ENCODE assay signal across 8 mouse cellular contexts in genomic region chr12:20844873-20845272, GRCm38 (mm10).
A peak's percentile ranks its signal among the peaks of the same experiment; 100 is the strongest.
DNase-seq lines count a peak whose midpoint lies in the region; ATAC-seq and TF ChIP-seq lines count a peak whose summit lies in the region.
"Not testable (repeated sequence)": the region's sequence is repeated elsewhere in the genome, so short reads cannot be mapped to it uniquely, and the experiment has no call there.

No protein-coding gene starts in this region.

- not testable (repeated sequence) for TF ChIP-seq POLR2A in kidney, adult 2 months (IDR thresholded peaks at IDR 0.05; ENCODE audit: low read depth, low read length)

- H3K4me3 ChIP-seq in forebrain, embryonic 11.5 days (ENCODE audit: low read depth, low read length); heart, postnatal 0 days (ENCODE audit: low read depth, low read length); kidney, adult 2 months (ENCODE audit: insufficient read depth, low read depth, low read length): not testable (repeated sequence)
- peak overlapping the region; percentile 18; the same call in 1 of the 2 replicates for H3K4me3 ChIP-seq in limb, embryonic 13.5 days
- H3K4me3 ChIP-seq in midbrain, embryonic 15.5 days: peak overlapping the region; percentile 24
- peak overlapping the region; percentile 10; the same call in 1 of the 2 replicates for H3K4me3 ChIP-seq in stomach, embryonic 16.5 days (replicated peaks; ENCODE audit: low read length)

- WGBS in forebrain, embryonic 11.5 days: 62% methylated on average over 7 of the region's 7 CpGs
- 46% methylated on average over 7 of the region's 7 CpGs for WGBS in heart, postnatal 0 days
- WGBS in kidney, adult 2 months: 44% methylated on average over 7 of the region's 7 CpGs
- 41% methylated on average over 7 of the region's 7 CpGs for WGBS in limb, embryonic 13.5 days
- 51% methylated on average over 7 of the region's 7 CpGs for WGBS in midbrain, embryonic 15.5 days
- 52% methylated on average over 7 of the region's 7 CpGs for WGBS in stomach, embryonic 16.5 days

- not testable (repeated sequence) for H3K27me3 ChIP-seq in forebrain, embryonic 11.5 days (ENCODE audit: control insufficient read depth, insufficient read depth, low read length); heart, postnatal 0 days (ENCODE audit: control insufficient read depth, insufficient read depth, low read length); kidney, adult 2 months (replicated peaks; ENCODE audit: control insufficient read depth, insufficient read depth, low read length); limb, embryonic 13.5 days; midbrain, embryonic 15.5 days (replicated peaks); stomach, embryonic 16.5 days (ENCODE audit: control insufficient read depth, insufficient read depth, low read length)

- not testable (repeated sequence) for H3K4me1 ChIP-seq in forebrain, embryonic 11.5 days (replicated peaks; ENCODE audit: control insufficient read depth, insufficient read depth, low read length); heart, postnatal 0 days (ENCODE audit: control insufficient read depth, insufficient read depth); kidney, adult 2 months (ENCODE audit: control insufficient read depth, insufficient read depth, low read length); limb, embryonic 13.5 days; midbrain, embryonic 15.5 days; stomach, embryonic 16.5 days (ENCODE audit: control insufficient read depth, insufficient read depth, low read length)

- H3K9ac ChIP-seq in forebrain, embryonic 11.5 days (ENCODE audit: low read length); heart, postnatal 0 days (replicated peaks; ENCODE audit: low read depth, low read length); limb, embryonic 13.5 days; midbrain, embryonic 15.5 days; stomach, embryonic 16.5 days (ENCODE audit: low read length): not testable (repeated sequence)

- DNase-seq in B cell, adult 2 months: peak; percentile 8 to 11
- peak; percentile 46 to 49 for DNase-seq in adrenal gland, postnatal 36 days
- peak; percentile 56 for DNase-seq in forebrain, embryonic 11.5 days (ENCODE audit: low spot score)
- DNase-seq in heart, postnatal 0 days (ENCODE audit: low spot score): not testable (repeated sequence)
- DNase-seq in kidney, adult 2 months: peak; percentile 19

- H3K27ac ChIP-seq in forebrain, embryonic 11.5 days (ENCODE audit: low read depth, low read length); heart, postnatal 0 days (ENCODE audit: low read depth); kidney, adult 2 months (ENCODE audit: insufficient read depth, low read depth, low read length); limb, embryonic 13.5 days; midbrain, embryonic 15.5 days; stomach, embryonic 16.5 days (ENCODE audit: low read length): not testable (repeated sequence)

- not testable (repeated sequence) for H3K36me3 ChIP-seq in forebrain, embryonic 11.5 days (ENCODE audit: control insufficient read depth, insufficient read depth, low read length); heart, postnatal 0 days (replicated peaks; ENCODE audit: control insufficient read depth, insufficient read depth, low read length); kidney, adult 2 months (ENCODE audit: control insufficient read depth, insufficient read depth, low read length); limb, embryonic 13.5 days; midbrain, embryonic 15.5 days (replicated peaks); stomach, embryonic 16.5 days (ENCODE audit: control insufficient read depth, insufficient read depth, low read length)

- TF ChIP-seq EP300 in heart, postnatal 0 days (IDR thresholded peaks at IDR 0.05; ENCODE audit: low read depth): not testable (repeated sequence)

- H3K4me2 ChIP-seq in forebrain, embryonic 11.5 days (ENCODE audit: low read depth, low read length, severe bottlenecking): not testable (repeated sequence)
- 0 out of 2 replicates have a peak overlapping the region, but pooled peaks have one; percentile 25 for H3K4me2 ChIP-seq in heart, postnatal 0 days (ENCODE audit: low read depth, low read length)
- H3K4me2 ChIP-seq in limb, embryonic 13.5 days (replicated peaks): peak overlapping the region; percentile 35
- 0 out of 2 replicates have a peak overlapping the region, but pooled peaks have one; percentile 15 for H3K4me2 ChIP-seq in midbrain, embryonic 15.5 days
- H3K4me2 ChIP-seq in stomach, embryonic 16.5 days (ENCODE audit: low read depth, low read length): peak overlapping the region; percentile 29; the same call in 1 of the 2 replicates

- TF ChIP-seq CTCF in heart, postnatal 0 days (IDR thresholded peaks at IDR 0.05; ENCODE audit: low read depth): peak; percentile 49
- peak; percentile 44 for TF ChIP-seq CTCF in kidney, adult 2 months (conservative IDR thresholded peaks at IDR 0.05; ENCODE audit: insufficient read depth, insufficient read length, low read depth, low read length)

- not testable (repeated sequence) for H3K9me3 ChIP-seq in forebrain, embryonic 11.5 days (ENCODE audit: control insufficient read depth, low read length); heart, postnatal 0 days (replicated peaks; ENCODE audit: control insufficient read depth, low read length); midbrain, embryonic 15.5 days; stomach, embryonic 16.5 days (replicated peaks; ENCODE audit: control insufficient read depth, low read length)
- peaks cover 32% of the 10 kb centered on the region for H3K9me3 ChIP-seq in limb, embryonic 13.5 days

- not testable (repeated sequence) for ATAC-seq in forebrain, embryonic 11.5 days (replicated peaks; ENCODE audit: low FRiP score); heart, postnatal 0 days (ENCODE audit: insufficient read depth, low read depth); limb, embryonic 13.5 days (ENCODE audit: low FRiP score, low read depth); midbrain, embryonic 15.5 days (replicated peaks); stomach, embryonic 16.5 days (ENCODE audit: insufficient read depth, low FRiP score)
